Mouse (Mus musculus) granulocyte monocyte progenitor cell, adult 5-6 weeks (primary cell): ENCODE results near the gene Tnrc18. TPM values are rescaled to one million over a fixed set of nuclear protein-coding genes. Genes with fewer than 3 reads are reported as not detected.

Source experiments
- ATAC-seq: replicated peaks from 2 replicates; pipeline ENCODE4 v1.8.0; 2016; ENCODE audit warnings: mild to moderate bottlenecking, moderate TSS enrichment, inconsistent platforms; ENCODE audit not compliant: poor library complexity, severe bottlenecking
- total RNA-seq, 2 experiments: library from RNA; stranded (forward) in 1 of 2; stranded (reverse) in 1 of 2; fragments of 200-712, 200-1000 nt in 1 of 2; fragments of >200 nt in 1 of 2; fragmentation: Nextera tagmentation in 1 of 2; gene quantifications; 2 replicates each; pipeline ENCODE4 v1.2.3; 2014 to 2017

The Tnrc18 gene
- total RNA-seq, 2 experiments from 2014 or later, result 13.8 to 50.6 TPM

GRCm38 (mm10) chr5:142782459-142783141 lies 34.9 kb downstream of the Tnrc18 start:
- ATAC-seq, result no peak

- no peak for ATAC-seq
Measured at GRCm38 (mm10) chr5:142780579-142780978, 36.9 kb downstream of the Tnrc18 start.

- no peak for ATAC-seq
Measured at GRCm38 (mm10) chr5:142778871-142779270, 38.6 kb downstream of the Tnrc18 start.

GRCm38 (mm10) chr5:142778135-142778534 lies 39.3 kb downstream of the Tnrc18 start:
- ATAC-seq, result no peak

- ATAC-seq, result no peak
Measured at GRCm38 (mm10) chr5:142776080-142776479, 41.4 kb downstream of the Tnrc18 start.

GRCm38 (mm10) chr5:142774771-142775170 lies 42.7 kb downstream of the Tnrc18 start:
- ATAC-seq, result no peak

- ATAC-seq, result no peak
Measured at GRCm38 (mm10) chr5:142771964-142772363, 45.5 kb downstream of the Tnrc18 start.

- ATAC-seq, result no peak
Measured at GRCm38 (mm10) chr5:142771034-142771433, 46.4 kb downstream of the Tnrc18 start.

GRCm38 (mm10) chr5:142769641-142770040 lies 47.8 kb downstream of the Tnrc18 start:
- no peak for ATAC-seq

- no peak for ATAC-seq
Measured at GRCm38 (mm10) chr5:142768352-142769267, 48.9 kb downstream of the Tnrc18 start.

- ATAC-seq, result peak; percentile 52
Measured at GRCm38 (mm10) chr5:142767937-142768336, 49.5 kb downstream of the Tnrc18 start.

- ATAC-seq, result no peak
Measured at GRCm38 (mm10) chr5:142766708-142767107, 50.8 kb downstream of the Tnrc18 start.

- ATAC-seq, result no peak
Measured at GRCm38 (mm10) chr5:142764889-142765288, 52.6 kb downstream of the Tnrc18 start.

- peak; percentile 72 for ATAC-seq
Measured at GRCm38 (mm10) chr5:142764306-142764705, 53.2 kb downstream of the Tnrc18 start.

GRCm38 (mm10) chr5:142762082-142762807 lies 55.2 kb downstream of the Tnrc18 start:
- no peak for ATAC-seq

- no peak for ATAC-seq
Measured at GRCm38 (mm10) chr5:142761326-142761983, 56.0 kb downstream of the Tnrc18 start.

GRCm38 (mm10) chr5:142759786-142760185 lies 57.7 kb downstream of the Tnrc18 start:
- no peak for ATAC-seq

- no peak for ATAC-seq
Measured at GRCm38 (mm10) chr5:142752241-142752640, 65.2 kb downstream of the Tnrc18 start.

GRCm38 (mm10) chr5:142750173-142750572 lies 67.3 kb downstream of the Tnrc18 start:
- no peak for ATAC-seq

- peak; percentile 79 for ATAC-seq
Measured at GRCm38 (mm10) chr5:142747026-142747629, 70.3 kb downstream of the Tnrc18 start.
